Mouse (Mus musculus) spleen, postnatal 36 days (tissue): ENCODE results near the gene Auh.
A peak's percentile ranks its signal among the peaks of the same experiment; 100 is the strongest.

Experiments
- DNase-seq, 2 experiments: peaks; one replicate each; pipeline ENCODE4 v3.0.0; 2022; ENCODE audit warnings: low spot score in 2 of 2, mixed read lengths in 1 of 2

Auh gene

DNA sequence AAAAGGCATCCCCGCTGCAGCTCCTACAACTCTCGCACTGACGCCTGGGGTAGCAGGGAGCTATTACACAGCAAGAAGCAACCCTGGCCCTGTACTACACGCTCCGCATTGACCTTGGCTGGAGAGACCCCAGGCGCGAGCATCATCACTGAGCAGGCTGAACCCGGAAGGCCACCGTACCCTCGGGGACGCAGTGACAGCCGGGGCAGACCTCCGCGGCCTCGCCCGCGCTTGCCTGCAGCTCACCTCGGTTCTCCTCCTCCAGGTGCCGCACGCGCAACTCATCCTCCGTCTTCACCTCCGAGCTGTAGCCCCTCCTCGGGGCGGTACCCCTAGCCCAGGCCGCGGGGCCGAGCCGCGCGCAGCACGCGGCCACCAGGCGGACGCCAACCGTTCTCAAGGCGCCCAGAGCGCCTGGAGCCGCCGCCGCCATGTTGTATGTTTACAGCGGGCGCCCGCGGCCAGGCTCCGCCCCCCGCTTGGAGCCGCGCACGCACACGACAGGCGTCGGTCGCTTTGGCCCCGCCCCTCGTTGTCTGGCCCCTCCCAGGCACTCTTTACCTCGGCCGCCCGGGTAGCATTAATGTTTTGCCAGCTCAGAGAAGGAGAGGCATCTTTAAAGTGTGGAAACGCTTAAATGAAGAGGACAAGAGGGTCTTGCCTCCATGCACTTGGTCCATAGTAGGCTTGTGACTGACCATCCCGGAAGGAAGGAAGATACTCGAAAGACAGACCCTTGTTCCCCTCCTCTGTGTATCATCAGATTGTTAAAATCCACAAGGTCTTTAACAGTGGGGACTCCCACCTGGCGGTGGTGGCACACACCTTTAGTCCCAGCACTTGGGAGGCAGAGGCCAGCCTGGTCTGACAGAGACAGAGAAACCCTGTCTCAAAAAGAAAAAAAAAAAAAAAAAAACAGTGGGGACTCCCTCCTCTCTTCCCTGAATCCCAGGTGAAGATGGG lies at the start of gene Auh:
Gene Auh, minus strand, starts transcription at position 473 of the 963 bp plus-strand sequence.
- DNase-seq, result peak; percentile 81 to 87

DNA sequence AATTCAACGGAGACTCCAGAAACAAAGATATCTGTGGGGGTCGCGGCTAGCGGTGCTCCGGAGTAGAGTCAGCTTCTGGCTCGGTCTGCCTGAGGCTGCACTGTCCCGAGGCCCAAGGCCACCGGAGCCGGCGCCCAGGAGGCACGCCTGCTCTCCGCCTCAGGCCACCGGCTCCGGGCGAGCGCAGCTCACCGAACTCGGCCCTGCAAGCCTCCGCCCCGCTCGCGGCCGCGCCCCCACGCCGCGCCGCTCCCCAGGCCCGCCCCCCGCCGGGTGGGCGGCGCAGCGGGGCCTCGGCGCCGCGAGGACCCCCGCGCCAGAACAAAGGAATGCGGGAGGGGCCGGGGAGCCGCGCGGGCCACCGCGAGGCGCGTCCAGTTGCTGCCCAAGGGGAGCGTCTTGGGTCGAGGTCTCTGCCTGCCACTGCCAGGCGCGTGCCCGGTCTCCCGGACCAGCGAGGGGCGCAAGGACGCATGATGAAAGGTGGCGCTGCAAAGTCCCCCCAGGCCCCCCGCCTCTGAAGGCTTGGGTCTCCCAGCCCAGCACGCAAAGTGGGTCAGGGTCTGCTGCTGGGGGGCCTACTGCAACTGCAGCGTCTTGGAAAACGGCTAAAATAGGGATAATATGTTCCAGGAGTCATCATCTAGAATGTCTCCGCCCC lies 49.0 kb upstream of the Auh start:
- no peak for DNase-seq

DNA sequence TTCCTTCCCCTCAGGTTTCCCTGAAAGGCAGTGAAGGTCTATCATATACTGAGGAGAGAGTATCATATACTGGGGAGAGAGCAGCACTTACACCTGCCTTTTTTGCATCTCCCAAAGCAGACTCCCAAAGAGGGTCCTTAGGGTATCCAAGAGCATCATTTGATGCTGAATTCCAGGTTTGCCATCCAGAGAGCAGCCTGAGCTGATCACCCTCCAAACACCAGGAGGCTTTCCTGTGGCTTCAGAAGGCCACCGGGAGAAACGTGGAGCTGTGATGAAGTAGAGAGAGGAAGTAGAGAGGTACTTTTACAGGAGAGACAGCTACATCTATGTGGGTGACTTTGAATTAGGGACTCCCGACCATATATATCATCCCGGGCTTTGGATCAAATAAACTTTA lies 48.3 kb upstream of the Auh start:
- no peak for DNase-seq

DNA sequence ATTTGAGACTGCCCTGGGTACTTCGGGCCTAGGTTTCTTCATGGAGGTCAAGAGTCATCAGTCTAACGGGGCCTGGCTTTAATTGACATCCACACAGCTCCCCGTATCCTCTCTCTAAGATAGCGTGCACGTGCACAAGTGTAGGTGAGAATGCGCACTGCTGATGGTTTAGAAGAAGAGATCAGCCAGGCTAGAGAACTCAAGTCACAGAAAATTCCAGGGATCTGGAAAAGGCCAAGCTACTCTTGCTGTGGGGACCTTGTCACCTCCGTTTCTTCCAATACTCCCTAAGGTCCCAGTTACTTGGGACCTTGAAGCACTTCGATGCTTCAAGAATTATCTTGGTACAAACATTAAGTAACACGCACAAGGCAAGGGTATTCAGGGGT lies 47.7 kb upstream of the Auh start:
- no peak for DNase-seq

DNA sequence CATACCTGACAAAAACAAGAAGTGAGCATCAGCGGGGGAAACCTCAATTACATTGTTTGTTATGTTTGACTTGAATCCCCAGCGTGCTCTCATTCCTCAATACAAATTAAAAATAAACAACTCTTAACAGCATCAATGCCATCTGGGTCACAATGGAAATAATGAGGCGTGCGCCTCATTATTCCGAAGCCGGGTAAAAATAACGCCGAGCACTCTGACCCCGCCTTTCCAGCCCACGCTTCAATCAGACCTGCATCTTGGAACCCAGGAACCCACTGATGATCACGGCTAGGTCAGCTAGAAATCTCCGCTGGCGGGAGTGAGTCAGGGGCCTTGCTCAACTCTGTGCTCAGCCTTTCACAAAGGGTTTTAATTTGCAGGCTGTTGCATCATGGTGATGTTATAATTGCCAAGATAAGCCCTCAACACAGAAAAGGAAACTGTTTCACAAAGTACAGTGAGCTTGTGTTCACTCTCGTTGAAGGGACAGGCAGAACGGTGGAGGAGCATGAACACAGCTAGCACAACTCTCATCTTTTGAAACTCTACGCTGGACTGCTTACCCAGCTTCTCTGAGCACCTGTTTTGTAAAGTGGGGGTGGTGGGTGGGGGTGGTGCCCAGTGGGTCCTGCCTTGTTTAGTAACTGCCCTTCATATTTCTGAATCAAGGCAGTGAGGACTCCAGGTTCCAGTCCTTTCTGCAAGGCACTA lies 47.2 kb upstream of the Auh start:
- no peak for DNase-seq

DNA sequence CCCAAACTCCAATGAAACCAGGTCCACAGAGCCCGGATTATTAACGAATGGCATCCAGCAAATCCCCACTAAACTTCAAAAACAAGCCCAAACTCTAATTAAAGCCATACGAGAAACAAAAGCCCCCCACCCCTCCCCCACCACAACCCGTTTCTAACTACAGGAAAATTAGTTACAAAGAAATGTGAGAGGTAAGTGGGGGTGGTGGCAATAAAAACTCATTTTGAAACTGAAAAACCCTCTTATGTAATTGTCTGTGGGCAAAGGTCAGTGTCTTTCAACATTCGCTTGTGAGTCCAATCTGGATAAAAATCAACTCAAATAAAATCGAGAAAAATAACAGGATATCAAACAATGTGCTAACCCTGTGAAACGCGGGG lies 46.6 kb upstream of the Auh start:
- no peak for DNase-seq

DNA sequence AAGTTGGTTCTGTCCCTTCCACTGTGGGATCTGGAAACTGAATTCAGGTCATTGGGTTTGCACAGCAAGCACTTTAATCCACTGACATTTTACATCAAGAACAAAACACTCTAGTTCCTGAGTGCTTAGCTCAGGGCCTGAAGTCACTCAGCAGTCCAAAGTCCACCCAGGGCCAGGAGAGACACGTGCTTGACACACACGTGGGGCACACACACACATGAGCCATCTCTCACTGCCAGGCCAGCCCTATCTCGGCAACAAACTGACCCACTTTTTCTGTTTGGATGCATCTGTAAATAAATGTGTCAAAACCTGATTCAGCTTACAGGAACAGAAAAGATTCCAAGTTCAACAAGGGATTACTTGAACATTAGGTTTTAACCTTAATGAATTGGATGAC lies 45.2 kb upstream of the Auh start:
- DNase-seq, result no peak

DNA sequence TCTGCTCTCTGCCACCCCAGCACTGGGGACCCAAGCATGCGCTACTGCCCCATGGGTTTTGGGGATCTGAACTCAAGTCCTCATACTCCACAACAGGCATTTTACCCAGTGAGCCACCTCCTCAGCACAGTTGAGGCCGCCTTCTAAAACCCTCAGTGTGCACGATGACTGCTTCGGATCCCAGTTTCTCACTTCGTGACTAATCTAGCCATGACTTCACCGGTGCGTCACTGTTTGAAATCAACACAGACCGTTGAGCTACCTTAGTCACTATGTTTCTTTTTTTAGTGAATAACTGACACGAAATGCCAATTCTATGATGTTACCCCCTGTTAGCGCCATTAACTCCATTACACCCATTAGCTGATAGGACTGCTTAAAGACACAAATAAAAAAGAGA lies 43.9 kb upstream of the Auh start:
- DNase-seq, result no peak

DNA sequence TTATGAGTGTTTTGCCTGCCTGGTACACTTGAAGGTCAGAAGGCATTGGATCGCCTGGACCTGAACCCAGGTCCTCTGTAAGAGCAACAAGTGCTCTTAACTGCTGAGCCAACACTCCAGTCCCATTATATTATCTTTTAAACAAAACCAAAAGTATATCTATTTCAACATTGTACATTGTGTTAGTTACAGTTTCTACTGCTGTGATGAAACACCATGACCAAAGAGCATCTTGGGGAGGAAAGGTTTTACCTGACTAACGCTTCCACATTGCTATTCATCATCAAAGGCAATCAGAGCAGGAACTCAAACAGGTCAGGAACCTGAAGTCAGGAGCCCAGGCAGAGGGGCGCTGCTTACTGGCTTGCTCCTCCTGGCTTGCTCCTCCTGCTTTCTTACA lies 43.1 kb upstream of the Auh start:
- DNase-seq, result no peak

DNA sequence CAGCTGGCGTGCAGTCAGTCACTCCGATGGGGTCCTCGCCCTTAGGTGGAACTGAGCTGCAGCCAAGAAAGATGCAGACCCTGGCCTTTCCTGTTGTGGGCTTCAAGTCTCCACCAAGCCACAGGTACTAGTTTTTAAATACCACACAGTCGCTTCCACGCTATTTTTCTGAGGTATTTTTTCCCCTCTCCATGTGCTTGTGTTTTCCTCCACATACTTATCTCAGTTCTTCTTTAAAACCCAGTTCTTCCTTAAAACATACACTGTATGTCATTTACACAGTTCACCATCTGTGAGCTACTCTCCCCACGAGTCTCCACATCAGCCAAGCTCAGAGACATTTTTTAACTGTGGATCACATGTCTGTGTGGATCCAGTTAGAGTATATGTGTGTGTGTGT lies 41.4 kb upstream of the Auh start:
- DNase-seq, result no peak

DNA sequence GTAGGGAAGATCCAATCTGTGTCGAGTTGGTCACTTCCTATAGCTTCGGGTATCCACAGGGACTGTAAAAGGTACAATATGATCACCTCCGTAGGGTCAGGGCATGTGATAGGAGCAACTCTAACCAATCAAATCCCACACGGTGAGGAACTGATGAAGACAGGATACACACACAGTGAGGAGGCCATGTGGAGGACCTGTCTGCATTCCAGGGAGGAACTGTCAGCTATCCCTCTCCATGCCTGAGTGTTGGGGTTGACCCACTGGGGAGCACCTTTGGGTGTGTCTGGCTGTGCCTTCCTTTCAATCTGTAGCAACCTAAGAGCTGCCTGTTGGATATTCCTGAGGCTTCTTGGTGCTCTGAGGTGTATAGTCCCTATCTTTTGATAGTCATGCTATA lies 33.4 kb upstream of the Auh start:
- DNase-seq, result no peak

DNA sequence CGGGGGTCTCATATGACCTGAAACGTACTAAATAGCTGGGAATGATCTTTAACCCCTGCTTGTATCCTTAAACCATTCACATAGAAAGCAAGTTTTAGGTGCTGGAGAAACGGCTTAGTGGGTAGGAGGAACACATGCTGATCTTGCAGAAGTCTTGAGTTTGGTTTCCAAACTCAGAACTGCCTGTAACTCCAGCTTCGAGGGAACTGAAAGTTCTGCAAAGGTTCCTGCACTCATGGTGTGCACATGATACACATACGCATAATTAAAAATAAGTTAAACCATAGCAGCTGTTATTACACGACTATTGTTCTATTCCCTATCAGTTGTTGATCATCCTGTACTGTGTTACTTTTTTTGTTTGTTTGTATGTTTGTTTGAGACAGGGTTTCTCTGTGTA lies 32.9 kb upstream of the Auh start:
- DNase-seq, result no peak

DNA sequence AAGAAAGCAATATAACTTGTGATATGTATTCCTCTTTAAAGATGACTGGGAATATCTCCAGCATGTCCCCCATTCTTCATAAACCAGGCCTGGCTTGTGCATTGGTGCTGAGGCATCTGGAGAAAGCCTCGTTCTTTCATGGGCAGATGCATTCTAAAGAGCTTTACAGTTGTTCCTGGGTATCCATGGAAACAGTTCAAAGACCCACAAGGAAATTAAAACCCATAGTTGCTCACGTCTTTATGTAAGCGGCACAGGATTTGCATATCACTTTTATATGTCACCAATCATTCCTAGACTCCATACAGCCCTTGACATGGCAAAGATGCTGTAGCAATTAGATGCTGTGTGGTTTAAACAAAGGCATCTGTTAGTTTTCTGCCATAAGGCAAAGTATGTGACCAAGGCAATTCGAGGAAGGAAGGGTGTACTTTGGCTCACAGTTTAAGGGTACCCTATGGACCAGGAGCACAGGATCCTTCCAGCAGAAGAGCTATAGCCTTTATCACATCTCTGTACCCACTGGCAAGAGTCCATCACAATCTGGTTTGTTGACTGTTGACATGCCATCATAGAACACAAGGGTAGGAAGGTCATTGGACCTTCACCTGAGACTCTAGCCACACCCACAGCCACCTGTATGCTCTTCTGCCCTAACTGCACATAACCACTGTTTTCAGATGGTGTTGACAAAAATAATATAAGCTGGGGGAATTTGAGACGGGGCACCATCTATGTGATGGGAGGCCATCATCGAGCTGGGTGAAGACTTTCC lies 24.5 kb upstream of the Auh start:
- no peak for DNase-seq

DNA sequence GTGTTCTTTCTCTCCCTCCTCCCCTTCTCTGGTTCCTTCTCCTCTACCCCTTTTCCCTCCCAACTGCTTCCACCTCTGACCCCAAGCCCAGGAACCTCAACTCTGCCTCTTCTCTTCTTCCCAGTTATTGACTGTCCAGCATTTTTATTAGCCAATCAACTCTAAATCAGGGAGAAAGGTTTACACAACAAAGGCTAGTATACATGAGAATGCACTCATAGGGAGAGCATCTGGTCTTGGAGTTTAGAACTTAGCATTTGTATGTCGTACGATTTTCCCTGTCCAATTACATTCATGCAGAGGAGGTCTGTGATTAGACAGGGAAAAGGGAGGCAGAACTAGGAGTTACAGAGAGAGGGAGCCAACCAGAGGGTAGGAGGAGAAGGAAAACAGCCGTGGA lies 19.7 kb upstream of the Auh start:
- DNase-seq, result no peak

DNA sequence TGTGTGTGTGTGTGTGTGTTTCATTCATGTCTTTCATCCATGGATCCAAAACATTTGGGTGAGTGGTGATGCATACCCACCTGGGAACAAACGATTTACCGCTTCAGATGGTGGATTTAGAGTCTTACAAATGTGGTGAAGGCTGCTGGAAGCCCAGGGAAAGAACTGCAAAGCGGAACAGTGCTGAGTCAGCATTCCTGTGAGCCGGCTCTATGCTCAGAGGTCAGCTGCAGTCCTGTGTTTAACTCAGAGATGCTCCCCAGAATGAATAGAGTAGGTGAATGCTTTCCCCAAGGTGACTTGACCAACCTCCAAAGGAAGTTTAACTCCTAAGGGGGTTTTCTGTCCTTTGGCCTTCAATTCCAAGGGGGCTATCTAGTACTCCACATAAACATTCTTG lies 18.1 kb upstream of the Auh start:
- no peak for DNase-seq

DNA sequence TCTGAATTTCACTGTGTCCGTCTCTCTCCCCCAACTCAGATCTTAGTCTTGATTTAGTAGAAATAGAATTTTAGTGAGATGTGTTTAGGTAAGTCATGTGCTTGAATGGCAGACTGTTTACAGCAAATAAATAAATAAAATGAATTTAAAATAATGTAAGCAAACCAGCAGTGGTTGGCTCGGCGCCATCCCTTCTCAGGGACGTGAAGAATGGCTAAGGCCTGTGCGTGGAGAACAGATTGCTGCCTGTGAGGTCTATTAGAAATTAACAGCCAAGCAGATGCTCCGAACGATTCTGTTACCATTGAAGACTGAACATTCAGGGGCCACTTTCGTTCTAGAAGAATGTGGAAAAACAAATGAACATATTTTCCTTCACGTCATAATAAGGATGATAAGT lies 16.3 kb upstream of the Auh start:
- no peak for DNase-seq

DNA sequence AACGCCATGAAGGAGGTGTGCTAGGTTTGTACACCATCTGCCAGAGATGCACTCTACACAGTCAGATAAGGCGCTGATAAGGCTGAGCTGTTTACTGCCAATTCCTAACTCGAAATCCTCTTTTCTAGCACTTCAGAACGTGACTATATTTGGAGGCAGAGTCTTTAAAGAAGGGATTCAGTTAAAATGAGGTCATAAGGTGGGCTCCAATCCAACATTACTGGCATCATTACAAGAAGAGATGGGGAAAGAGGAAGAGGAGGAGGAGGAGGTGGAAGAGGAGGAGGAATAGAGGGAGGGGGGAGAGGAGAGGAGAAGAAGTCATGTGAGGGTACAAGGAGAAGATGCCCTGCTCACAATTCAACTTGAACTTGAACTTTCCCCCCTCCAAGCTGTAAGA lies 14.6 kb upstream of the Auh start:
- DNase-seq, result no peak

DNA sequence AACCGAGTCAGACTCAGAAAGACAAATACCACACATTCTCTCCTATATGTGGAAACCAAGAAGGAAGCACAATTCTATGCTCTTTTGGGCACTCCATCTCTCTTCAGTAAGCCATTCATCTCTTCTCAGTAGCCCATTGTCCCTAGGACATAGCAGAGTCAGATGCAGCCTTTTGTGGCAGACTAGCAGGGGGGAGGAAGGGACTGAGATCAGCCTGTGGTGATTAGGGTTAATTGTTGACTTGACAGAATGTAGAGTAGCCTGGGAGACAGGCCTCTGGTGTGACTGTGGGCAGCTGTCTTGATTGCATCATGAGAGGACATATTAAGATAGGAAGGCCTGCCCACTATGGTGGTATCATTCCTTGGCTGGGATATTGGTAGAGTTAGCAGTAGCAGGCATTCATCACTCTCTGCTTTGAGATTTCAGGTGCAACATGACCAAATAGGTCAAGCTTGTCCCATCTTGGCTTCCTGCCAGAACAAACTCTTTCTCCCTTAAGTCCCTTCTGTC lies 13.5 kb upstream of the Auh start:
- no peak for DNase-seq

DNA sequence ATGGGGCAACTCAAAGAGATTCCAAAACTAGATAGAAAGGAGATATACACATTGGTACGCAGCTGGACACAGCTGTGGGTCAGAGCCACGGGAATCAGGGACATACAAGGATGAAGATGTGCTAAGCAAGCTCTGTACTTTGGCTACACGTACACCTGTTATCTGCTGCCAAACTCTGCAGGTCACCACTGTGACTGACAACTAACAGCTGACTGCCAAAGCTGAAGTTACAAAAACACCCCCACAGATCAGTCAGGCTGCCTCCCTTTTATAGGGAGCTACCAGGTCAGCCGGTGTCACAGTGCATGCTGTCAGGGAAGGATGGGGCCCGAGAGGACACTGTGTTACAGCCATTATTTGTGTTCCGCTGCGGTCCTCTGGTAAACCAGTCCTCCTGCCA lies 11.5 kb upstream of the Auh start:
- no peak for DNase-seq

DNA sequence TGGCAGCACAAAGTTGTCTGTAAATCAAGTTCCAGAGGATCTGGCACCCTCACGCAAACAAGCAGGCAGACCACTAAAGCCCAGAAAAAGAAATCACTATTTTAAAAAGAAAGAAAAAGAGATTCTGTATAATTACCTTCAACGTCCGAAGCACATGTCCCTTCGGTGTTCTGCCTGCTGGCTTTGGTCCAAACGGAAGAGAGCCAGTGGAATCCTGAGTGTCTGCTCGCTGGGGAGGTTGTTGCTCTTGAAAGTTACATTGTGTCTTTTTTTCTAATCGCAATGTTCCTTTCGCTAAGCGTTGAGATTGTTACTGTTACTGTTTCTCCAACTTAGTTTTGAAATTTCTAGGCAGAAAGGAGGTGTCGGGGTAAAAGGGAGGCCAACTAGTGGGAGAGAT lies 1.1 kb upstream of the Auh start:
- DNase-seq, result no peak

DNA sequence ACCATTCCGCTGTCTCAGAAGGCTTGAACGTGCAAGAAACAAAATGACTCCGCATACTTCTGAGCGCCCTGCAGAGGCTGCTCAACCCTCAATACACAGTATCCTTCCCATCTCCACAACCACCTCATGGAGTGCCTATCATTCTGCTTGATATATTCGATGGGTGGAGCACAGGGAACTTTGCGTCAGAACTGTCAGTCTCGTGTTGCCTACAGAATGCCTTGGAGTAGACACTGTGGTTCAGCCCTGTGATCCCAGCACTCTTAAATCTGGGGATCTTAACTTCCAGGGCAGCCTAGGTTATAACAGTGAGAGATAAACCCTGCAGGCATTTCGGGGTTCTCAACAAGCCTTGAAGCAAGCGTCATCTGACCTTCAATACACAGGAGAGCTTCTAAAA lies 1.1 kb downstream of the Auh start:
- DNase-seq, result no peak

DNA sequence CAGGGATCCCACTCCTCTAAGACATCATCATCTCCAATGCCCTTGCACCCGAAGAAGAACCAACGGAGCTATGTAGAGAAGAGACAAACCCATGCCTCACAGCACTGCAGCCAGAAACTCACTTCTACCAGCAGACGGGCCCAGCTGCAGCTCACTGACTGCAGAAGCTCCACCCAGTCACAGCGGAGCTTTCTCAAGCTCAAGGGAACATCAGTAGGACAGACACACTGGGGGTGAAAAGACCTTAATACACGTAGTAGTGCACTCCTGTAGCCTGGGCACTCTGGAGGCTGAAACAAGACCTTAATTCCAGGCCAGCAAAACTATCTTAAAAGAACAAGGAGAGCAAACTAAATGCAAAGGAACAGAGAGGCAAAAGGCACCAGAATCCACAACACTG lies 5.0 kb downstream of the Auh start:
- no peak for DNase-seq
